Mouse (Mus musculus): ENCODE data around the gene Slc25a17. TPM values are rescaled to one million over a fixed set of nuclear protein-coding genes. Genes with fewer than 3 reads are reported as not detected.

Slc25a17 gene
- polyA plus RNA-seq, 1 experiment from 2014 or later, result 77.9 TPM

Other genes starting within 250 kb of the Slc25a17 start
- 21.2 and 25.1 TPM in 2 replicates for gene Mrtfa, start 170.1 kb downstream of the Slc25a17 start, polyA plus RNA-seq (2014; fragmentation: Nextera tagmentation; extraction: Ambion mirVana)
- gene Mchr1, start 125.3 kb downstream of the Slc25a17 start, polyA plus RNA-seq (2014; fragmentation: Nextera tagmentation; extraction: Ambion mirVana), result 1.0 and 1.2 TPM in 2 replicates
- gene St13, start 39.3 kb upstream of the Slc25a17 start, polyA plus RNA-seq (2014; fragmentation: Nextera tagmentation; extraction: Ambion mirVana), result 138 and 154 TPM in 2 replicates
- 6.7 and 8.2 TPM in 2 replicates for gene Xpnpep3, start 39.3 kb upstream of the Slc25a17 start, polyA plus RNA-seq (2014; fragmentation: Nextera tagmentation; extraction: Ambion mirVana)
- 1.2 and 2.1 TPM in 2 replicates for gene Dnajb7, start 47.5 kb upstream of the Slc25a17 start, polyA plus RNA-seq (2014; fragmentation: Nextera tagmentation; extraction: Ambion mirVana)
- 514 and 518 TPM in 2 replicates for gene Rbx1, start 105.5 kb upstream of the Slc25a17 start, polyA plus RNA-seq (2014; fragmentation: Nextera tagmentation; extraction: Ambion mirVana)
- gene Ep300, start 224.5 kb upstream of the Slc25a17 start, polyA plus RNA-seq (2014; fragmentation: Nextera tagmentation; extraction: Ambion mirVana), result 21.1 and 24.0 TPM in 2 replicates